Mouse (Mus musculus): ENCODE data around the gene Tspan11. TPM values are rescaled to one million over a fixed set of nuclear protein-coding genes. Genes with fewer than 3 reads are reported as not detected.

The Tspan11 gene
- polyA plus RNA-seq, 1 experiment from 2014 or later = 2.6 TPM

Other genes starting within 250 kb of the Tspan11 start
- 0.07 TPM in 1 of 2 replicates, not detected in the other for gene Prmt8, start 118.1 kb upstream of the Tspan11 start, polyA plus RNA-seq (2015; fragmentation: Nextera tagmentation; extraction: Ambion mirVana)

Data from heart, embryonic 16.5 days (tissue).